Mouse (Mus musculus): ENCODE measurements around the gene Rab5if. TPM values are rescaled to one million over a fixed set of nuclear protein-coding genes. Genes with fewer than 3 reads are reported as not detected.
"Not testable (repeated sequence)": the region's sequence is repeated elsewhere in the genome, so short reads cannot be mapped to it uniquely, and the experiment has no call there.

The Rab5if gene
- total RNA-seq (2014; fragmentation: Nextera tagmentation) = 308 and 310 TPM in 2 replicates
- total RNA-seq (2017) = 250 and 257 TPM in 2 replicates

DNA sequence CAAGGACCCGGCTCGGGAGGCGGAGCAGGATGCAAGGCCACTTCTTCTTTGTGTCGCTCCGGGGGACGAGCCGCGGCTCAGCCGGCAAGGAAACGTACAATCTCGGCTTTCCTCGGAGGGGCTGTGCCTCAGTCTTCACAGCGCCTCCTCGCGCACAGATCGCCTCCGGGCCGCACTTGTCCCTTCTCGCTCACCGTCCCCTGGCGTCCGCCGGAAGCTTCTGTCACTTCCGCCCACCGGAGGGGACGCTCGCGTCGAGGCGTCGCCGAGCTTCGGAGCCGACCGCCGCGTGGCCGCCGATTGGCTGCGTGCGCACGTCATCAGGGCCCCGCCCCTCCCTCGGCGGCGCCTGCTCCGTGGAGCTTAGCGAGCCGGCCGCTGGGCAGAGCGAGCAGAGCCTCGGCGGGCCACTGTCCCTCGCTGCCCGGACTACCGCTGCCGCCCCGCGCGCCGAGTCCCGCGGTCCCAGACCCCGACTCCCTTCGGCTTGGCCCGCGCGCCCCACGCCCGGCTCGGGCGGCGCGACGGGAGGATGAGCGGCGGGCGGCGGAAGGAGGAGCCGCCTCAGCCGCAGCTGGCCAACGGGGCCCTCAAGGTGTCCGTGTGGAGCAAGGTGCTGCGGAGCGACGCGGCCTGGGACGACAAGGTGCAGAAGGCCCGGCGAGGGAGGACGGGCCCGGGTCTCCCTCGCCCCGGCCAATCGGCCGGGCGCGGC is at the start of gene Rab5if:
Rab5if (plus strand) TSS at position 357 of the 715 bp plus-strand sequence.
- ATAC-seq (replicated peaks; ENCODE audit: poor library complexity, severe bottlenecking) = peak; percentile 84

DNA sequence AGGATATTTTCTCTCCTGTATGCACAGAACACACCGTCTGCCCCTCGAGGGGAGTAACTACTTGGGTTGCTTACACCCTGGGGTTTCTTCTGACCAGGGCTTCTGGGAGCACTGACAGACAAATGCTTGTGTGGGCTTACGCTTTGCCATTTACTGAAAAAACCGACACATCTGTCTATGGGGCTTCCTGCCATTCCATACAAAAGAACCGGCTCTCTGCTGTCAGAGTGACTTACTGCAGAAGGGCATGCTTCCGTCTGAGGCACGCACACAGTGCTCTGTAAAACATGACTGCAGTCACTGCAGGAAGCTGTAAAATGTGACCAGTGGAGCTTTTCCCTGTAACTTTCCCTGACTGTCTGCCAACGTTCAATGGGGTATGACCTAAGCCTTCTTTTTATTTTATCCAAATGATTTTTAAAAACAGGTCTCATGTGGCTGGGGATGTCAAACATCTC is 48.6 kb upstream of the Rab5if start:
- no peak for ATAC-seq (replicated peaks; ENCODE audit: poor library complexity, severe bottlenecking)

GRCm38 (mm10) chr2:156814893-156815292 is 48.0 kb upstream of the Rab5if start:
- no peak for ATAC-seq (replicated peaks; ENCODE audit: poor library complexity, severe bottlenecking)

- ATAC-seq (replicated peaks; ENCODE audit: poor library complexity, severe bottlenecking) = no peak
Measured at GRCm38 (mm10) chr2:156815412-156815811, 47.5 kb upstream of the Rab5if start.

DNA sequence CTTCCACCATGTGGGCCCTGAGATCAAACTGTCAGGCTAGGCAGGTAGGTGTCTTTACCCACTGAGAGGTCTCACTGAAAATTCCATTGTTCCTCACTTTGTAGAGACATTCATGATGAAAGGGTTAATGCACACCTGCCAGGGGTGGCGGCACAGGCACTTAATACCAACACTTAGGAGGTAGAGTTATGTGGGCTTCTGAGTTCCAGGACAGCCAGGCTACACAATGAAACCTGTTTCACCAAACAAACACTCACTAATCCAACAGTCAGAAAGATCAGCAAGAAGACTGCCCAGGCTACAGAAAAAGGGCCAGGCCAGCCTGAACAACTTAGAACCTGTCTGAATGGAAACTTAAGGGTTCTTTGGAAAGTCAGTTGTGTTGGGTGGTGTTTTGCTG is 46.8 kb upstream of the Rab5if start:
- ATAC-seq (replicated peaks; ENCODE audit: poor library complexity, severe bottlenecking) = no peak

DNA sequence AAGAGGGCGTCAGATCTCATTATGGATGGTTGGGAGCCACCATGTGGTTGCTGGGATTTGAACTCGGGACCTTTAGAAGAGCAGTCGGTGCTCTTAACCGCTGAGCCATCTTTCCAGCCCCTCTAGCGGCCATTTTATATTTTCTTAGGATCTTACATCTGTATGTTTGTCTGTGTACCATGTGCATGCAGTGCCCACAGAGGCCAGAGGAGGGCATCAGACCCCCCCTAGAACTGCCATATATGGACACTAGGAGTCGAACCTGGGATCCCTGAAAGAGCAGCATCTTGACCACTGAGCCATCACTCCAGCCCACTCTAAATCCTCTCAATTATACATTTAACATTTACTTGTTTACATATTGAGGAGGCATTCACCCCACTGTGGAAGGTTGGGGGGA is 37.8 kb upstream of the Rab5if start:
- not testable (repeated sequence) for ATAC-seq (replicated peaks; ENCODE audit: poor library complexity, severe bottlenecking)

GRCm38 (mm10) chr2:156834336-156834735 is 28.6 kb upstream of the Rab5if start:
- ATAC-seq (replicated peaks; ENCODE audit: poor library complexity, severe bottlenecking) = no peak

DNA sequence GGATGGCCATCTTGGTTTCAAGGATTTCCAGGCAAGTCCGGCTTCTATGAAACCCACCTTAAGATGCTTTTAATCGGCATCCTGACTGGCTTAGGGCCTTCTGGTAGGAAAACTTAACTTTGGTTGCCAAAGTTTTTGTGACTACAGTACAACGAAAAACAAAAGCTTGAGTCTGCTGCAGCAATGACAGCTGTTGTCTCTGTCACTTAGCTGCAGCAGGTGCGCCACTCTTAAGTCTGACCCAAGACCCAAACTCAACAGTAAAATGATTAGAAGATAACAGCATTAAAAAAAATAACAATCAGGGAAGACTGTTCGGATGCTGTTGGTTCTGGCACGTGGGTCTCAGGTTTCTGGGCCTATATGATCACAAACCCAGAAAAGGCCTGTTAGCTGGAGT is 24.1 kb upstream of the Rab5if start:
- no peak for ATAC-seq (replicated peaks; ENCODE audit: poor library complexity, severe bottlenecking)

DNA sequence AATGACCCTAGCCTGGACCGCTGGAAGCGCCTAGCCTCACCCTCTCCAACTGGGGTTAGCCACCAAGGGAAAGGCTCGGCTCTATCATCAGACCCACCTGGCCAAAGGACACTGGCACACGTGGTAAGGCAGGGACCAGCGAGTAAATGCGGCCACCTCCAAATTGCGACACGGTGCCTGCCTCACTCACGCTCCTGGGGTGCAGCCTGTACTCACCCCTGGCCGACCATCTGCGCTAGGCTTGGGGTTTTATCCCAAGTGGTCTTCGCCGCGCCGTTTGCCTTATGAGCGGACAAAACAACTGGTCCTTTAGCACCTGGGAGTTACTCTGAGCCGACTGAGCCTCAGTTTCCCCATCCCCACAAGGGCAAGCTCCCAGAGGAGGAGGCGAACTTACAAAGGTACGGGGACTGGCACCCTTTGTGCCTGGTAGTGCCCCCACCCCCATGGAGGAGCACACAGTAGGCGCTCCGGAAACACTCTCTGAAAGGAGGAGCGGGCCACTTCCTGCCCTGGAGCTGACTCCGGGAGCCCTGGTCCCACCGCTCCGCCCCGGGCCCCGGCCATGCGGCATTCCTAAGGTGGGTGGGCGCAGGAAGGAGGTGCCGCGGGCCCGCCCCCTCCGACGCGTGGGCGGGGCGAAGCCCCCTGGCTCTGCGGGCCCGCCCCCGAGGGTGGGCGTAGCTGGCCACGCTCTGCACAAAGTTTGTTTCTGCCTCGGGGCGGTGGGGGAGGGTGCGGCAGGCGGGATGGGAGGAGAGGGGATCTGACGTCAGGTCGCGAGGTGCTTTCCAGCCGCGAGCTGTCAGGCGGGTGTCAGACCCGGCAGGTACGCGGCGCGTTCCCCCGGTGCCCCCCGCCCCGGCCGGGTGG is 23.4 kb upstream of the Rab5if start, which contains the start of gene Tgif2:
Tgif2 (plus strand) TSS at position 689 of the 873 bp plus-strand sequence.
- ATAC-seq (replicated peaks; ENCODE audit: poor library complexity, severe bottlenecking) = peak; percentile 69

- peak; percentile 54 for ATAC-seq (replicated peaks; ENCODE audit: poor library complexity, severe bottlenecking)
Measured at GRCm38 (mm10) chr2:156840301-156841027, 22.5 kb upstream of the Rab5if start.

- ATAC-seq (replicated peaks; ENCODE audit: poor library complexity, severe bottlenecking) = peak; percentile 20
Measured at GRCm38 (mm10) chr2:156841028-156841840, 21.7 kb upstream of the Rab5if start.

- ATAC-seq (replicated peaks; ENCODE audit: poor library complexity, severe bottlenecking) = 0 out of 2 replicates have a peak, but pooled peaks have one; percentile 8
Measured at GRCm38 (mm10) chr2:156841841-156842706, 20.9 kb upstream of the Rab5if start.

DNA sequence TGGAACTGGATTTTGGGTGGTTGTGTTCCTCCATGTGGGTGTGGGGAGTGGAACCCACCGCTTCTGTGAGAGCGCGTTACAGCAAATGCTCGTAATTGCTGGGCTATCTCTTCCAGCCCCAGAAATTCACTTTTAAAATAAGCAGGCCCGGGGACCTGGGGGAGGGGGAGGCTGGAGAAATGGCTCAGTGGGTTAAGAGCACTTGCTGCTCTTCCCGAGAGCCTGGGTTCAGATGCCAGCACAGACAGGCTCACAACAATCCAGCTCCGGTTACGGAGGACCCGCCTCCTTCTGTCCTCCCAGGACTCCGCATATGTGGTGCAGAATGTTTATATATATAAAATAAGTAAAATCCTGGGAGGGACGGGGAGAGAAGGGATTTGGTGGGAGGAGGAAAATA is 20.2 kb upstream of the Rab5if start:
- ATAC-seq (replicated peaks; ENCODE audit: poor library complexity, severe bottlenecking) = no peak

GRCm38 (mm10) chr2:156843331-156843730 is 19.6 kb upstream of the Rab5if start:
- ATAC-seq (replicated peaks; ENCODE audit: poor library complexity, severe bottlenecking) = no peak

DNA sequence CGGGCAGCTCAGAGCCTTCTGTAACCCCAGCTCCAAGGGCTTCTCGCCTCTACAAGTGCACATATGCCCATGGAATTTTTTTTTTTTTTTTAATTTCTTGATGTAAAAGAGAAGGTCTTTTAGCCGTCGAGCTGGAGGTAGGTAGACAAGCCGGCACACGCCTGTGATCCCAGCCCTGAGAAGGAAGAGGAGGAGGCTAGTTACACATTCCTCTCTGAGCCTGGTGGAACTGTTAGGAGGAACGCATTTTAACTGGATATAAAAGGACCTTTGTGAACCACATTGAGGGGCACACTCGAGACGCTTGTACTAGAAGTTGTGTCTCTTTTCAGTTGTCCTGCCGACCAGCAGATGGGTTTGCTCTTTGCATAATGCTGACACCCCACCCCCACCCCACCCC is 18.2 kb upstream of the Rab5if start:
- no peak for ATAC-seq (replicated peaks; ENCODE audit: poor library complexity, severe bottlenecking)

DNA sequence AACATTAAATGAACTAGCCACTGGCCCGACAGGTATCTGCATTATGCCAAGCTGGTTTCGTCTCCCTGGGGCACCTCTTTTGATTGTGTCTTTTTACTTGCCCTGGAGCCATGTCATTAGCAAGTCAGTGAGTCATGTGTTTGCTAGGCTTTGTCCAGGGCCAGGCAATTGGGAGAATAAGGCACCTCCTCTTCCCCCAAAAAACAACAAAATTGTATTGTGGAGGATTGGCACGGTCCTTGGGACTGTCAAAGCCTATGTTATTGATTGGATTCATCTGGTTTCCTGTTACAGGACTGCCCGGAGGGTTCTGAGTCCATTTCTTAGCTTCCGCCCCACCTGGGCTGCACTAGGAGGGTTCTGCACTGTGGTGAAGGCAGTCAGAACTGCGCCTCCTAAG is 15.3 kb upstream of the Rab5if start:
- ATAC-seq (replicated peaks; ENCODE audit: poor library complexity, severe bottlenecking) = no peak

DNA sequence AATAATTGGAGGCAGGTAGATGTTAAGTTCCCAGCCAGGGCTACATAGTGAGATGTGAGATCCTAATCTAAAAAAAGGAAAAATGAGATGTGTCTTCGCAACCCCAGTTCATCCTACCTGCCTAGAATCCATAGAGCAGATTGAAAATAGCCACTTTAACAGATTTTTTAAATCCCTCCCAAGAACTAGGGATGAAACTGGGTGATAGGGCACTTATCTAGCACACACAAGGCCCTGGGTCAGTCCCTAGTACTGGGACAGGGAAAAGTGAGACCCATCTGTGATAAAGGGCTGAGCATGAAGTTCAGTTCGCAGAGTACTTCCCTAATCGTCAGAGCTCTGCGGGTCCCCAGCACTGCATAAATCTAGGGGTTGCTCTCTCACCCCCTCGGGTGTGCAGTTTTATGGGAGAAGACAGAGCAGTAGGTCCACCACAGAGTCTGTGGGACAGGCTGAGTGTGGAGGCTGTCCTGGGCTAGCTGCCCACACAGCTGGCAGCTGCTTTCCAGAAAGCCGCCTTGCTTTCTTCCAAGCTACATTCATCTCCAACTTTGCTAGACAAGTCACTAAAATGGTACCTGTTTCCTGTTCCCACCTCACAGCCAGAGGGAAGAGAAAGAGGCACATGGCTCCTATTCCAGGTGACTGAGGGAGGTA is 14.3 kb upstream of the Rab5if start:
- ATAC-seq (replicated peaks; ENCODE audit: poor library complexity, severe bottlenecking) = no peak

- peak; percentile 81 for ATAC-seq (replicated peaks; ENCODE audit: poor library complexity, severe bottlenecking)
Measured at GRCm38 (mm10) chr2:156850505-156850904, 12.4 kb upstream of the Rab5if start.
